Mouse (Mus musculus) cerebellum, adult 2 months (tissue): ENCODE measurements around the gene Akr1c13.

ENCODE experiments used
- CTCF ChIP-seq: fragments of 200-500 bp; IDR thresholded peaks from 2 replicates; pipeline ENCODE4 v1.5.1; 2011; ENCODE audit warnings: low read depth, mild to moderate bottlenecking, control low read depth, low read length, moderate library complexity, borderline replicate concordance; ENCODE audit not compliant: insufficient read depth
- POLR2A ChIP-seq: fragments of 200-500 bp; IDR thresholded peaks from 2 replicates; pipeline ENCODE4 v1.6.1; 2011; ENCODE audit warnings: low read length, control low read depth, borderline replicate concordance; ENCODE audit not compliant: insufficient read depth

DNA sequence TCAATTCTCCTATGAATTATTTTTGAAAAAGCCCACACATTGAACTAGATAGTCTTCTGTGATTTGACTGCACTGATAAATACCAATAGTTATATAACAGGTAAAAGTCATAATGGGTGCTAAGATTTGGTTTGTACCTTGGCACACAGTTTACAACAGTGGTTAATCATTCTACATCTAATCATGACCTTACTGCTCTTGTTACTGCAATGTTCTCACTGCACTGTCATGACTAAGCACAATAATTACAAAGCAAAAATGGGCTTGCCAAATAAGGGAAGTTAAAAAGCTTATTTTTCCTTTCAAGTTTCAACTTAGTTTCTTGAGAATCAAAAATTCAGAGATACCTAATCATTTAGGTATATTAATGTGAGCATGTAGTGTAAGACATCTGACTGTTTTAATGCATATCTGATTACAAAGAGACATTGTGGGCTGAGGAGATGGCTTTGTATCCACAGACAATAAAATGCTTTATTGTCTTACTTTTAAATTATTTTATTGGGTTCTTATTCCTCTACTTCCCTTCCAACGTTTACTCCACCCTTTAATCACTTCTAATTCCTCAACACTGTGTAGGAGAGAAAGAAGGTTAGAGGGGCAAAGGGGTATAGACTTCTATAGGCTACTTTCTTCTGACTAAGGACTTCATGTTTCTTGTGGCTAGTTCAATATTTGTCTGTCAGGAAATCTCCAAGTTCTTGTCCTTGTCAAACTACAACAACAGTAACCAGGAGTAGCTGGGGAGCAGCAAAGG lies 15.4 kb downstream of the Akr1c13 start:
- TF ChIP-seq POLR2A (no peak), CTCF (no peak)
